Mouse (Mus musculus) intestine, embryonic 14.5 days (tissue): Measurements from ENCODE around the gene Ocel1. TPM values are rescaled to one million over a fixed set of nuclear protein-coding genes. Genes with fewer than 3 reads are reported as not detected.
"Not testable (repeated sequence)": the region's sequence is repeated elsewhere in the genome, so short reads cannot be mapped to it uniquely, and the experiment has no call there.

Source experiments
- ATAC-seq: fragments of 200-750 bp; cut with Nextera tagmentation; replicated peaks from 2 replicates; pipeline ENCODE4 v1.8.0; 2017; ENCODE audit warnings: low read depth, moderate number of reproducible peaks, moderate TSS enrichment, moderate library complexity; ENCODE audit not compliant: low FRiP score, low TSS enrichment
- DNase-seq: peaks from one replicate; pipeline ENCODE4 v3.0.0-alpha.2; 2018; ENCODE audit warnings: low spot score
- H3K27ac ChIP-seq: fragments of 300-500 bp; sonication (generic); 2 replicates; pipeline ENCODE4 v1.5.1; 2014; ENCODE audit warnings: low read depth, mild to moderate bottlenecking, control low read depth
- H3K27me3 ChIP-seq: fragments of 300-500 bp; sonication (generic); replicated peaks from 2 replicates; pipeline ENCODE4 v1.6.1; 2014; ENCODE audit warnings: low read length, control low read depth; ENCODE audit not compliant: control insufficient read depth, insufficient read depth
- H3K36me3 ChIP-seq: fragments of 300-500 bp; sonication (generic); 2 replicates; pipeline ENCODE4 v1.6.1; 2014; ENCODE audit warnings: low read length, control low read depth; ENCODE audit not compliant: control insufficient read depth, insufficient read depth
- H3K4me1 ChIP-seq: fragments of 300-500 bp; sonication (generic); replicated peaks from 2 replicates; pipeline ENCODE4 v1.6.1; 2014; ENCODE audit warnings: low read length, control low read depth, mixed read lengths; ENCODE audit not compliant: control insufficient read depth, insufficient read depth
- H3K4me2 ChIP-seq: fragments of 300-500 bp; sonication (generic); 2 replicates; pipeline ENCODE4 v1.6.1; 2014; ENCODE audit warnings: low read length
- H3K4me3 ChIP-seq: fragments of 300-500 bp; sonication (generic); 2 replicates; pipeline ENCODE4 v1.5.1; 2014; ENCODE audit warnings: low read depth, low read length, control low read depth, mixed read lengths
- H3K9ac ChIP-seq: fragments of 300-500 bp; sonication (generic); 2 replicates; pipeline ENCODE4 v1.6.1; 2014; ENCODE audit warnings: mild to moderate bottlenecking, low read length
- H3K9me3 ChIP-seq: fragments of 300-500 bp; sonication (generic); 2 replicates; pipeline ENCODE4 v1.6.1; 2016; ENCODE audit warnings: low read length, control low read depth; ENCODE audit not compliant: control insufficient read depth
- WGBS: fragments of 180-500 bp; shearing (Covaris S2); extraction: QIAGEN DNeasy Blood & Tissue Kit; methylation state at CpG from one replicate; pipeline ENCODE4 v1.1.7; 2014; 5-methylcytosine and 5-hydroxymethylcytosine counted together
- polyA plus RNA-seq: library from polyadenylated mRNA; unstranded; fragments of >200 nt; fragmentation: Nextera tagmentation; extraction: Ambion mirVana; gene quantifications from 2 replicates; pipeline ENCODE4 v1.2.1, GENCODE M21; 2014

The Ocel1 gene
- polyA plus RNA-seq = 3.5 and 5.3 TPM in 2 replicates

DNA sequence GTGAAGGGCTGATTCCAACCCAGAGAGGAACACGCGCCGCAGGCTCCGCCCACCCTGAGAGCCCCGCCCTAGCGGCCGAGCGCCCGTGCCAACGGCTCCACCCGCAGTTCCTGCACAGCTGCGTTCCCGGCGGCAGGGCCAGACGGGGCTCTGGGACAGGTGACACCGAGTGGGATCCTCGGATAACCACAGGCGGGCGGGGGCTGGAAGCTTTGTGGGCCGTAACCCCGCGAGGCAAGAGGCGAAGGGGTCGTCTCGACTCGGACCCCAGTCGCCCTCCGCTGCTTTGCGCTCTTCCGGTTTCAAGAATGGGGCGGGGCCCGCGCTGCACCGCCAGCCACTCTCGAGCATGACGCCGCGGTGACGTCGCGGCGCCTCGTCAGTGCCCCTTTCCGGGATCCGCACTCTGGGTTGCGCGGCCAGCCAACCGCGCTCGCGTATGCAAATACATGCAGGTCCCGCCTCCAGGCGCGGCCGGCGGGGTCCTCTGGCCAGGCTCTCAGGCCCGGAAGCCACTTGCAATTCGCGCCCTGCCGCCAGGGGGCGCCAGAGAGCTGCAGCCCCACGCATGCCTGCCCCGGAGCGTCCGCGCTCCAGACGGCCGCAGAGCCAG, at the start of gene Ocel1:
Gene Ocel1 (plus strand): TSS at position 63 of the 613 bp plus-strand sequence.
- H3K9ac ChIP-seq = peak within 1 kb of the TSS; percentile 50; the same call in 1 of the 2 replicates
- peak within 1 kb of the TSS; percentile 53 for H3K4me2 ChIP-seq
- ATAC-seq (peak; percentile 85), DNase-seq (peak; percentile 97)
- 1% methylated on average over 67 of the region's 68 CpGs for WGBS
- H3K27me3 ChIP-seq = no peaks in the 10 kb centered on the region
- peak within 1 kb of the TSS; percentile 68 for H3K4me3 ChIP-seq
- peak within 1 kb of the TSS; percentile 51; the same call in 1 of the 2 replicates for H3K27ac ChIP-seq
- H3K36me3 ChIP-seq = peaks cover 41% of the 10 kb centered on the region
- H3K9me3 ChIP-seq = no peaks in the 10 kb centered on the region
- peaks cover 22% of the 10 kb centered on the region for H3K4me1 ChIP-seq

- Histone ChIP-seq H3K9ac (no peak overlapping the region), H3K27me3 (no peaks in the 10 kb centered on the region), H3K27ac (no peak overlapping the region), H3K36me3 (peaks cover 52% of the 10 kb centered on the region), H3K4me1 (no peaks in the 10 kb centered on the region), H3K4me2 (no peak overlapping the region), H3K9me3 (no peaks in the 10 kb centered on the region), H3K4me3 (no peak overlapping the region)
- DNase-seq (no peak), ATAC-seq (no peak)
- WGBS = 86% methylated on average over 3 of the region's 3 CpGs
Observed at GRCm38 (mm10) chr8:71322939-71323338, 48.2 kb upstream of the Ocel1 start.

GRCm38 (mm10) chr8:71324848-71325247, 46.2 kb upstream of the Ocel1 start:
- no peak for ATAC-seq
- DNase-seq = no peak
- H3K4me1 ChIP-seq = no peaks in the 10 kb centered on the region
- no peak overlapping the region for H3K4me3 ChIP-seq
- WGBS = 95% methylated on average over 1 of the region's 1 CpGs
- no peaks in the 10 kb centered on the region for H3K9me3 ChIP-seq
- no peak overlapping the region for H3K27ac ChIP-seq
- H3K36me3 ChIP-seq = peaks cover 70% of the 10 kb centered on the region
- no peak overlapping the region for H3K4me2 ChIP-seq
- H3K9ac ChIP-seq = no peak overlapping the region
- H3K27me3 ChIP-seq = no peaks in the 10 kb centered on the region

DNA sequence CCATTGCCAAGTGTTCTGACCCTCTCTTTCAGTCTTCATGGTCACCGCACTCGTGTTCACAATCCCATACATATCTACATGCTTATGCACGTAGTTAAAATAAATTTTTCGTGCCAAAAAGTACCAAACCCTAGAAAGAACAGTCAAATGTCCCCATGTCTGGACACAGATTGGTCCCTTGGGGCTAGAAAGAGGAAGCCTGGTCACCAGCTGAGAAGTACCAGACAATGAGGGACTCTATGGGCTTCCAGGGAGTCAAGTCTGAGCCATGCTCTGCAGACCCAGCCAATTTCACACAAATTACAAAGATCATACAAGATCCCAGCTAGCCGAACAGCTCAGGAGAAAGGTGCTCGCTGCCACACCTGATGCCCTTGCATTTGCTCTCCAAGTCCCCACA, 33.3 kb upstream of the Ocel1 start:
- not testable (repeated sequence) for H3K27me3 ChIP-seq, H3K4me3 ChIP-seq, H3K9ac ChIP-seq, H3K27ac ChIP-seq, ATAC-seq, H3K9me3 ChIP-seq, H3K4me2 ChIP-seq, DNase-seq, H3K4me1 ChIP-seq
- peaks cover 56% of the 10 kb centered on the region for H3K36me3 ChIP-seq
- WGBS = 94% methylated on average over 6 of the region's 6 CpGs

DNA sequence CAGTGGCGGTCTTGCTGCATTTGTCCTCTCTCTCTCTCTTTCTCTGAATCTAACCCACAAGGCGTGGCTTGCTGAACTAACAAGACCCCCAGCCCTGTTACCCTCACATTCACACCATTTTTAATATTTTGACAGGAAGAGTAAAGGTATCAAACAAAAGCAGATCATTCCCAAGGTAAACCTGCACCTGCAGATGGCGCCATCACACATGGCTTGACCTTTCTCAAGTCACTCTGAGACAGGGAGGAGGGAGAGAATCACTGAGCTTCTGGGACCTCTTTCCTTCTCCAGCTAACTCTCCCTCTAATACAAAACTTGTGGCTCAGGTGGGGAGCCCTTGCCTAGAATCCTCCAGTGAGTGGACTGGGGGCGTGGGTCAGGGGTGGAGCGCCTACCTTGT, 30.5 kb upstream of the Ocel1 start:
- no peaks in the 10 kb centered on the region for H3K27me3 ChIP-seq
- H3K27ac ChIP-seq = no peak overlapping the region
- no peaks in the 10 kb centered on the region for H3K4me1 ChIP-seq
- ATAC-seq = no peak
- H3K9me3 ChIP-seq = no peaks in the 10 kb centered on the region
- H3K36me3 ChIP-seq = peaks cover 67% of the 10 kb centered on the region
- 76% methylated on average over 5 of the region's 5 CpGs for WGBS
- H3K4me3 ChIP-seq = no peak overlapping the region
- H3K9ac ChIP-seq = no peak overlapping the region
- peak; percentile 57 for DNase-seq
- H3K4me2 ChIP-seq = no peak overlapping the region

- Histone ChIP-seq H3K9ac (no peak overlapping the region), H3K36me3 (peaks cover 89% of the 10 kb centered on the region)
- no peak for DNase-seq
Observed at GRCm38 (mm10) chr8:71346581-71346980, 24.5 kb upstream of the Ocel1 start.

GRCm38 (mm10) chr8:71351117-71351516, 20.0 kb upstream of the Ocel1 start:
- Histone ChIP-seq H3K27ac (no peak overlapping the region), H3K36me3 (peaks cover 87% of the 10 kb centered on the region), H3K27me3 (no peaks in the 10 kb centered on the region), H3K9me3 (no peaks in the 10 kb centered on the region), H3K4me2 (no peak overlapping the region), H3K9ac (no peak overlapping the region), H3K4me1 (no peaks in the 10 kb centered on the region), H3K4me3 (no peak overlapping the region)
- no peak for ATAC-seq
- DNase-seq = no peak
- WGBS = 71% methylated on average over 3 of the region's 3 CpGs

More at GRCm38 (mm10) chr8:71346581-71346980, 24.5 kb upstream of the Ocel1 start:
- Histone ChIP-seq H3K4me2 (no peak overlapping the region), H3K9me3 (no peaks in the 10 kb centered on the region), H3K27me3 (no peaks in the 10 kb centered on the region), H3K27ac (no peak overlapping the region), H3K4me1 (no peaks in the 10 kb centered on the region), H3K4me3 (no peak overlapping the region)
- no peak for ATAC-seq
- 82% methylated on average over 1 of the region's 1 CpGs for WGBS

DNA sequence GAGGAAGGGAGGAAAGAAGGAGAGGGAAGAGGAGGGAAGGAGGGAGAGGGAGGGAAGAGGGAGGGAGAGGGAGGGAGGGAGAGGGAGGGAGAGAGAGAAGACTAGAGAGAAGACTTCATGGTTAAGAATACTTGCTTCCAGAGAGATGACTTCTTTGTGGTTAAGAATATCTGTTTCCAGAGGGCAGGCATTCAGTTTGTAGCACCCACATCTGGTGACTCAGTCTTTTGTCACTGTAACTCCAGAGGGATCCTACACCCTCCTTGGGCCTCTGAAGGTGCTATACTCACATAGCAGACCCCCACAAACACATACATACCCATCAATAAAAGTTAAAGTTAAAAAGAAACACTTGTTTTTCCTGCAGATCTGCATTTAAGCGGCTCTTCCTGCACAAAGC, 19.6 kb upstream of the Ocel1 start:
- Histone ChIP-seq H3K9me3 (no peaks in the 10 kb centered on the region), H3K4me2 (no peak overlapping the region), H3K9ac (no peak overlapping the region), H3K27ac (no peak overlapping the region), H3K27me3 (no peaks in the 10 kb centered on the region), H3K4me3 (no peak overlapping the region), H3K36me3 (peaks cover 87% of the 10 kb centered on the region), H3K4me1 (no peaks in the 10 kb centered on the region)
- ATAC-seq (no peak), DNase-seq (no peak)
- WGBS = 92% methylated on average over 1 of the region's 1 CpGs

DNA sequence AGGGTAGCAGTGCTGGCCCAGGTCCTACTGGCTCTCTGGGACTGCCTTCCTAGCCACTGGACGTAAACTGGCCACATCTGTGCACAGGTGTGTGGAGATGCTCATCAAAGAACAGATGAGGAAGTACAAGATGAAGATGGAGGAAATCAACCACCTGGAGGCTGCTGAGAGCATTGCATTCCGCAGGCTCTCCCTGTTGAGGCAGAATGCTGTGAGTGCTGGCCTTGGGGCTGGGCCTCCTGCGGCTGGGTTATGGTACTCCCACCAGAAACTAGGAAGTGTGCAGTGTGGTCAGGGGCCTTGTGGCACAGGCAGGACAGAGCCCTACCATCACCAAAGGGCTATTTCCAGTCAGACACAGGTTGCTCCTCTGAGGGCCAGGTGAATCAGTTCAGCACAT, 13.1 kb upstream of the Ocel1 start:
- Histone ChIP-seq H3K4me1 (no peaks in the 10 kb centered on the region), H3K27ac (no peak overlapping the region), H3K36me3 (peaks cover 80% of the 10 kb centered on the region), H3K4me3 (no peak overlapping the region), H3K4me2 (no peak overlapping the region), H3K27me3 (no peaks in the 10 kb centered on the region), H3K9me3 (no peaks in the 10 kb centered on the region), H3K9ac (no peak overlapping the region)
- DNase-seq (no peak), ATAC-seq (no peak)
- WGBS = 80% methylated on average over 3 of the region's 3 CpGs
